Mouse (Mus musculus): ENCODE measurements around the gene Sppl3.
A peak's percentile ranks its signal among the peaks of the same experiment; 100 is the strongest.

The Sppl3 gene

GRCm38 (mm10) chr5:115010577-115011216, at the start of gene Sppl3:
TSS of gene Sppl3 (plus strand) at chr5:115011137.
- DNase-seq (ENCODE audit: extremely low spot score, low read depth, low spot score), result peak; percentile 56

- no peak for DNase-seq (ENCODE audit: extremely low spot score, low read depth, low spot score)
Measured at GRCm38 (mm10) chr5:114961590-114962360, 49.2 kb upstream of the Sppl3 start.

- no peak for DNase-seq (ENCODE audit: extremely low spot score, low read depth, low spot score)
Measured at GRCm38 (mm10) chr5:114964315-114964966, 46.5 kb upstream of the Sppl3 start.

- no peak for DNase-seq (ENCODE audit: extremely low spot score, low read depth, low spot score)
Measured at GRCm38 (mm10) chr5:114964967-114965898, 45.7 kb upstream of the Sppl3 start.

- DNase-seq (ENCODE audit: extremely low spot score, low read depth, low spot score), result no peak
Measured at GRCm38 (mm10) chr5:114967523-114968268, 43.2 kb upstream of the Sppl3 start.

- DNase-seq (ENCODE audit: extremely low spot score, low read depth, low spot score), result no peak
Measured at GRCm38 (mm10) chr5:114968651-114969050, 42.3 kb upstream of the Sppl3 start.

GRCm38 (mm10) chr5:114969064-114969463, 41.9 kb upstream of the Sppl3 start:
- no peak for DNase-seq (ENCODE audit: extremely low spot score, low read depth, low spot score)

GRCm38 (mm10) chr5:114969609-114970215, 41.2 kb upstream of the Sppl3 start:
- DNase-seq (ENCODE audit: extremely low spot score, low read depth, low spot score), result no peak

- DNase-seq (ENCODE audit: extremely low spot score, low read depth, low spot score), result no peak
Measured at GRCm38 (mm10) chr5:114970824-114971227, 40.1 kb upstream of the Sppl3 start, which contains the start of gene Hnf1a. TSS of gene Hnf1a (minus strand) at chr5:114971094.

GRCm38 (mm10) chr5:114972201-114972600, 38.7 kb upstream of the Sppl3 start:
- DNase-seq (ENCODE audit: extremely low spot score, low read depth, low spot score), result no peak

GRCm38 (mm10) chr5:114973131-114973530, 37.8 kb upstream of the Sppl3 start:
- DNase-seq (ENCODE audit: extremely low spot score, low read depth, low spot score), result no peak

- DNase-seq (ENCODE audit: extremely low spot score, low read depth, low spot score), result no peak
Measured at GRCm38 (mm10) chr5:114976935-114977334, 34.0 kb upstream of the Sppl3 start.

- DNase-seq (ENCODE audit: extremely low spot score, low read depth, low spot score), result no peak
Measured at GRCm38 (mm10) chr5:114978473-114978872, 32.5 kb upstream of the Sppl3 start.

- DNase-seq (ENCODE audit: extremely low spot score, low read depth, low spot score), result peak; percentile 18
Measured at GRCm38 (mm10) chr5:114978888-114979249, 32.1 kb upstream of the Sppl3 start.

- DNase-seq (ENCODE audit: extremely low spot score, low read depth, low spot score), result peak; percentile 44
Measured at GRCm38 (mm10) chr5:114979250-114980121, 31.5 kb upstream of the Sppl3 start.

GRCm38 (mm10) chr5:114980122-114980748, 30.7 kb upstream of the Sppl3 start:
- no peak for DNase-seq (ENCODE audit: extremely low spot score, low read depth, low spot score)

GRCm38 (mm10) chr5:114982001-114982400, 28.9 kb upstream of the Sppl3 start:
- DNase-seq (ENCODE audit: extremely low spot score, low read depth, low spot score), result no peak

GRCm38 (mm10) chr5:114985074-114985473, 25.9 kb upstream of the Sppl3 start:
- no peak for DNase-seq (ENCODE audit: extremely low spot score, low read depth, low spot score)
